Mouse (Mus musculus) heart, adult 18-20 months (tissue): ENCODE results near the gene Ccdc8. TPM values are rescaled to one million over a fixed set of nuclear protein-coding genes. Genes with fewer than 3 reads are reported as not detected.

ENCODE experiments used
- DNase-seq, 2 experiments: peaks; one replicate each; pipeline ENCODE4 v3.0.0; 2021 to 2022; ENCODE audit warnings: mixed read lengths in 1 of 2
- total RNA-seq, 2 experiments: library from RNA; stranded (reverse); gene quantifications; 2 replicates each; pipeline ENCODE4 v1.2.3; 2021

Ccdc8 gene
- total RNA-seq, 2 experiments from 2014 or later = 3.8 to 4.5 TPM

DNA sequence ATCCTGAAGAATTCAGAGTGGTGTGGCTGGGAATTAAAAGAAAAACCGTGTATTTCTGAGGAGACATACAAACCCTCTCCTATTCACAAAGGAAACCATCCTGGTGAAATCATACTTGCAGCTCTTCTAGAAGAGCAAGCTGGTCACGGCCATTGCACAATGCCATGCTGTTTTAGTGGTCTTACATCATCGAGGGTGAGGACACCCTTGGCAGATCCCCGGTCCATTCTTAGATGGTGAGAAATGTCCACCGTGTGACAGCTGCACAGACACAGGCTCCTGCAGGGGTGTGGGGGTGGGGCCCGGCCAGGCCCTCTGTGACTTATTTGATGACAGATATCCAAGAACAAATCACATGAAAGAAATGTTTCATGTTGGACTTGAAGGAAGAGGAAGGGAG is 18.5 kb upstream of the Ccdc8 start:
- DNase-seq = peak; percentile 77 to 86

DNA sequence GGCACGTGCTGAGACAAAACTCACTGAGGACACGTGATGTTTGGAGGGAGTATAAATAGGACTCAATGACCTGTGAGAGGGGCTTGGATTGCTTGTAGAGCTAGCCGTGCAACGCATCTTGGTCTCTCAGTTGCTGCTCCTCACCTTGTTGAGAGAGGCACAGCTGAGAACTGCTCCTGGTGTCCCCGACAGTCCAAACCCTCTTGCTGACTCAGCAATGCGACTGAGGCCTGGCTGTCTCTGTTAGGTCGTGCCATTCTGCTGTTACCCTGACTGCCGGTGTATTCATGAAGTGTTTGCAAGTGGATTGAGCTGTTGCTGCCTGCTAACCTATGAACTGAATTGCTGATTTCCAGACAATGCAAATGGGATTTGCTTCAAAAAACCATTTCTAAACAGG is 16.2 kb upstream of the Ccdc8 start:
- no peak for DNase-seq

DNA sequence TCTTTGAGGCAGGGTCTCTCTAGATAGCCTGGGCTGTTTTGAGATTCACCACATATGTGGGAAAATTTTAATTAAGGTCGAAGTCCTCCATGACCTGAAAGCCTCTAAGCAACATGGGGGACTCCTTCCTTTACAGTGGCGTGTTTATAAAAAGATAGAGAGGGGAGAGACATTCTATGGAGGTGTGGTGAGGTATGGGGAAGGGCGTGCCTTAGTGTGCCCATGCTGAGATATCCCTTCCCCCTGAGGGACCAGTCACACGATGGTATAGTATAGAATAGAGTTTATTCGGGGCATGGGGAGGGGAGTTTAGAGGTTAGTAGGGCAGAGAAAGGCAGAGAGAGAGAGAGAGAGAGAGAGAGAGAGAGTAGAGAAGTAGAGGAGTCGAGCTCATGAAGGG is 14.3 kb upstream of the Ccdc8 start:
- DNase-seq = no peak

DNA sequence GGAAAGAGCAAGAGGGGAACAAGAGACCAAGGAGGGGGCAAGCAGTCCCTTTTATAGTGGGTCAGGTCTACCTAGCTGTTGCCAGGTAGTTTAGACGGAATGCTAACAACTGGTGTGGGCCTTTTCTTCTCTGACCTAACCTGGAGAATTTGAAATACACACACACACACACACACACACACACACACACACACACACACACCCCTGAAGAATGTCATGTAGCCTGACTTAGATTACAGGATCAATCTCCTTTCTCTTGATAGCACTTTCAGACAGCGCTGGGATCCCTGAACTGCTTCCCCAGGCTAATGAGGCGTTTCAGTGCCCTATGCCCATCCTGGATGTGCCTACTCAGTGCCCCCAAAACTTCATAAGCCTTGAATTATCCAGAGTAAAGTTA is 13.9 kb upstream of the Ccdc8 start:
- DNase-seq = no peak

DNA sequence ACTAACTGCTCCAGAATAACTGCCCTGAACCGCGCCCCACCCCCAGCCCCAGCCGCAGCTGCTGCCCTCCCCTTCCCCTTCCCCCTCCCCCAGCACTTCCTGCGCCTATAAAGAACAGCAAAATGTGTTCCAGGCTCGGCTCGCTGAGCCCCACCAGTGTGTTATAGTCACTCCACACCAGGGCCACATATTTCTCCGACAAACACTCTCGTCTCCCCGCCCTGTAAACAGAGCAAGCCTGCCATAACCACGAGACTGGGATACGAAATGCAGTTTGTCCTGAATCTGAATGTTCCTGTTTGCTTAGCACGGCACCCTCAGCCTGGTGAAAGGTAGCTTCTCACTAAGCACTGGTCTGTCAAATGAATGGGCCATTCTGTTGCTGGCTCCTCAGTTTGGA is 12.2 kb upstream of the Ccdc8 start:
- peak; percentile 37 to 65 for DNase-seq

DNA sequence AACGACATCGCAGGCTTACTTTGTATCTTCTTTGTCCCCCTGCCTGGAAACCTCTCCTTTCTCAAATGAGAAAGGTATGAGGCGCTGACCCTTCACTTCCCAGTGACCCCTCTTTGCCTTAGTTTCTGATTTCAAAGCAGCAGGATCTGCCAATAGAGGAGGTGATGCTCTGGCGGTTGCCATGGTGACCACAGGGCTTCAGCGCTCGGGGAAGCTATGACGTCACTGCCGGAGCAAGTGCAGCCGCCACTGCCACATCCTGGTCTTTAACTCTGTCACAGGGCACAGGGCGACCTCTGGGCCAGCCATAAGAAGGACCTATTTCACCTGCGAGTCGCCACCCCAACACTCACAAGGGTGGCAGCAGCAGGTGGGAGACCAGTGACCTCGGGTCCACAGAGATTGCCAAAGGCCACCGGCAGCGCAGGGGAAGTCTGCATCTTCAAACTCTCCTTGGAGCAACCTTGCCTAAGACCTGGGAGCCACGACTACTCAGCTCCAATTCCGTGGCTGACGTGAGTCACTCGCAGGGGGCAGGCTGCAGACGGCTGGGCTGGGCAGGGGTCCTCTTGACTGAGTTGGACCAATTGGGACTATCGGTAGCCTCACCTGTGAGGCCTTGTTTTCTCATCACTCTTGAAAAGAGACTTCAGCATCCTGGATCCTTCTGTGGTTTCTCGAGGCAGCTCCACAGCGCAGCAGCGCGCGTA is 9.5 kb upstream of the Ccdc8 start, which contains the start of gene Gm42372:
Gene Gm42372 (plus strand): TSS at position 228 of the 710 bp plus-strand sequence.
- DNase-seq = no peak

DNA sequence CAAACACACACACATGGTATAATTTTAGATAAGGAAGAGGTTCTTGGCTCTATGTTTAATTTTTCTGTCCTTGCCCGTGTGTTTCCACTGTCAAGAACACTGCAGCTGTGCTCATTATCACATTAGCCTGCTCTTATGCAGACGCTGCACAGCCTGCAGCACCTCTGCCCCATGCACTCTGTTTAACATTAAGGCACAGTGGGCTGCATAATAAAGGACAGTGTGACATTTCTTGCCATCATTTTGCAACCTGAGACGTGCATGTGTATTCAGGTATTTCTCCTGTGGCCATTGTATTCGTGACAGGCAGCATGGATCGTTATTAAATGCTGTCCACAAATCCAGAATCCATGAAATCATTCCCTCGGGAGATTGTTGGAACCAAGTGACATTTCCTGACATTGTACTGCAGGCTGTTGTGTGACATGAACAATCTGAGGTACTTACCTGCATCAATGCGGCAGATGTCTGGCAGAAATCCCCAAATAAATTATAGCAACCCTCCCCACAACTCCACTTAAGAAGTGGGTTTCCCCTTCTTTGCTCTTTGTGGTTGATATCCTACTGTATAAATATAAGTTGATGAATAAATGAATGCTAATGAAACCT is 4.9 kb upstream of the Ccdc8 start:
- peak in 1 of 2 experiments; percentile 39 for DNase-seq

DNA sequence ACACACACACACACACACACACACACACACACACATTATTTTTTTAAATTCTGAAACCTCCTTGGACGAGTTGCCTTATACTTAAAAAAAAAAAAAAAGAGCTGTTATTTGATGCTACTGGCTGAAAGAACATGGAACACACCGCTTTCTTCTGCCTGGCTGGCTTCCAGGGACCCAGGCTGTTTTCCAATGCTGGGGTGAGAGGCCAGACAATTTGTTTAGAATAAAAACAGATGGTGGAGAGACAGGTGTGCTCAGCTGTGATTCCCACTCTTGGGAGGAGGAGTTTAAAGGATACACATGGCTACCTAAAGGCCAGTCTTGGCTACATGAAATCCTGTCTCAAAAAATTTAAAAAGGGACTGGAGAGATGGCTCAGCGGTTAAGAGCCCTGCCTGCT is 4.1 kb upstream of the Ccdc8 start:
- DNase-seq = peak; percentile 80 to 82

DNA sequence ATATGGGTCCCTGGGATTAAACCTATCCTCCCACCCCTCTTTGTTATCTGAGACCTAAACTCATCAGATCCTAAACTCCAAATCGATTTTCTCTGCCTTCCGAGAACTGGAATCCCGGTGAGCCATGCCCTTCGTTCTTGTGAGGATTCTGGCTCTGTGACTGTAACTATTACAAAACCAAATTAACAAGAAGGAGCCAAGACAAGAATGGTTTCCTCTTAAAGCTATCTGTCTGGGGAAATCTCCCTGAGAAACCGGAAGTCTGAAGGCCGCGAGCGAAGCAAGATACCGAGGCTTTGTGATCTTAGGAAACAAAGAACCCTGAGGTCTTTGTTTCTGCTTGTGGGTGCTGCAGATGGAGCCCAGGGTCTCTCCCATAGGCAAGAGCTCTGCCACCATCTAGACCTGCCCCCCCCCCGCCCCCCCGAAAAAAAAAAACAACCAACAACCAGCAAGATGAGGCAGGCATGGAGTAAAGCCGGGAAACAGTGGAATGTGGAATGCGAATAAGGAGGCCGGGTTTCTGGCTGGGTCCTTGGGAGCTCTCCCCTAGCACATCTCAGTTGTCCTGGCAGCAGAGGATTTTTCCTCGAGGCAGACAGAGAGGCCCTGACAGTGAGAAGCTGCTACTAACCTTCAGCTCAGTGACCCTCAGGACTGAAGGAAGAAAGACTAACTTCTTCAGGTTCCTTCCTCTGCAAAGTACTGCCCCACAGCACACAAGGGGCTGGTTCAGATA is 2.3 kb upstream of the Ccdc8 start:
- peak; percentile 36 to 41 for DNase-seq

DNA sequence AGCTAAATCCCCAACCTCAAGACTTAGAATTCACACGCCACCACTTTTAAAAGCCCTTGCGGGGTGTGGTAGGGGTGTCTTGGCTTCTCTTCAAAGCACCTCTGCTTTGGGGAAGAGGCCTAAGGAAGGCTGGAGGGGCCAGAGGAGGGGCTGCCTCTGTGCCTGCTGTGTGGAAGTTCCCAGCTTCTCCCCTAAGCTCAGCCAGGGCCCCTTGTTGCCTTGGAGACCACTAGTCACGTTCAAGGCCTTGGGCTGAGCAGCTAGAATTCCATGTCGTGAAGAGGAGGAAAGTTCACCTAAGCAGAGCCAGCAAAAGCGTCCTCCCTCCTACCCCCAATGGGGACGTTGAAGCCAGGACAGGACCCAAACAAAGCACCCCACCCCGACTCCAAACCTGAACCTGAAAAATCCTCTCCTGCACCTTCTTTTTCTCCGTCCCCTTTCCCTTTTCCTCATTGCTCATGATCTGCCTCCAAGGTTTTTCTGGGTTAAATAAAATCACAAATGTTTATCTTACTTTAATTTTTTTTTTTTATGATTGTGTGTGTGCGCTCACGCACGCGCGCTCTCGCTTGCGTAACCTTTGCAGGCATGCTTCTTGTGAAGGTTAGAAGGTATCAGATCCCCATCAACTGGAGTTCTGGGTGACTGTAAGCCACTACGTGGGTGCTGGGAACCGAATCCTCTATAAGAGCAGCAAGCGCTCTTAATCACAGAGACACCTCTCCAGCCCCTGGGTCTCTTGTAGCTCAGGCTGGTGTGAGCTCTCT is 642 bp upstream of the Ccdc8 start:
- no peak for DNase-seq

DNA sequence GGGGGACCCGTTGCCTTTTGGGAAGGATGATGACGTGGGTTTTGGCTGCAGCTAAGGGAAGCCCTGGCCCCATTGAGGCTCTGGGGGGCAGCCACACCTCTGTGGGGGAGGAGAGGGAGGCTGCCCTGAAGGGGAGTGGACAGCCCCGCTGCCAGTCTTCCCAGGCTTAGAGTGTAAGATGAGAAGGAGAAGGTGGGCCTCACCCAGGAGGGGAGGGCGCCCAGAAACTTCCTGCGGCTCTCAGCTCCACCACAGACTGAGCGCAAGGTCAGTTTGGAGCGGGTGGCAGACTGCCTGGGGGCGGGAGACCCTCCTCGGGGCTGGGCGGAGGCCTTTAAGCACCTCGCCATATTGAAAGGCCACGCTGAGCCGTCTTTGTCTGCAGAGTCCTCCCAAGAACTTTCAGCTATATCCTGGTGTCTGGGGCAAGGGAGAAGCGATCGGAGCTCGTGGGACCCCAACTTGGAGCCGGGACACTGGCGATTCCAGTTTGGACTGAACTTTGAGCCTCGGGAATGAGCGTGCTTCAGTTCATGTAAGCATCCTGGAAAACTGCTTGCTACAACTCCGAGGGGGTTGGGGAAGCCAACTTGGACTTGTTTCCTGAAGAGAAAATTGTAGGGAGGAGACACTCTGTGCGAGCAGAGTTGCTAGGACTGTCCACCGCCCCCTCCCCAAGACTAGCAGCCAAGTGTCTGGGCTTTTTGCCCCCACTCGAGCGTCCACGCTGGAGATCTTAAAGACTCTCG is 1.3 kb downstream of the Ccdc8 start:
- peak; percentile 89 to 92 for DNase-seq

DNA sequence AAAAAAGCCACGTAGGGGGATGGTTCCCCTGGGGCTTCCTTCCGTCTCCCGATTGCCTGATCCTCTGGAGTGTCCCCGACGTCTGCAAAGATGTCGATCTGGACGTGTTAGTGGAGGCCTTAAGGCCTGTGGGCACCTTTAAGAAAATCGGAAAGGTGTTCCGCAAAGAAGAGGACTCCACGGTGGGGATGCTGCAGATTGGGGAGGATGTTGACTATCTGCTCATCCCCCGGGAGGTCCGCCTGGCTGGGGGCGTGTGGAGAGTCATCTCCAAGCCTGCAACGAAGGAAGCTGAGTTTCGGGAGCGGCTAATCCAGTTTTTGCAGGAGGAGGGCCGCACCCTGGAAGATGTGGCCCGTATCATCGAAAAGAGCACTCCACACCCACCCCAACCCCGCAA is 1.9 kb downstream of the Ccdc8 start:
- DNase-seq = peak in 1 of 2 experiments; percentile 52

DNA sequence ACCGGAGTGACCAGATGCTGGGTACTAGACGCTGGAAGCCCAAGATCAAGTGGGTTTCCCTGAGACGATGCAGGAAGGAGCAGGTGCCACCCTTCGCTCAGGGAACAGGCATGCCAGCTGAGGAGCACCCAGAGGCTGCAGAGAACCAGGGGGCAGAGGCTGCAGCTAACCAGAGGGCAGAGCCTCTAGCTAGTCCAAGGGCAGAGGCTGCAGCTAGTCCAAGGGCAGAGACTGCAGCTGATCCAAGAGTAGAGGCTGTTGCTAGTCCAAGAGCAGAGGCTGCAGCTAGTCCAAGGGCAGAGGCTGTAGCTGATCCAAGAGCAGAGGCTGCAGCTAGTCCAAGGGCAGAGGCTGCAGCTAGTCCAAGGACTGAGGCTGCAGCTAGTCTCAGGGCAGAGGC is 2.8 kb downstream of the Ccdc8 start:
- DNase-seq = no peak

DNA sequence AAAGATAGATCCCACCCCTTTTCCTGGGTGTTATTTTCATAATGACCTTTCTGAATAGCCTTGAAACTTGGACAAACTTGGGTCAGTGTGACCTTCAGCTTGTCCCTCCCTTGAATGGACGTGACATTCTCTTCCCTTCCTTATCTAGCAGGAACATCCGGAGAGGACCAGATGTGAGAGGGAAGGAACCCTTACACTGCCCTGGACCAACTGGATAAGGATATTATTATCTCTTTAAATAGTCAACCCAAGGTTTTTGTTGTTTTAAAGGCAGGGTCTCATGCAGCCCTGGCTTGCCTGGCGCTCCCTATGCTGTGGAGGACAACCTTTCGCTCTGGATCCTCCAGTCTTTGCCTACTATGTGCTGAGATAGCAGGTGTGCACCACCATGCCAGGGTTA is 6.7 kb downstream of the Ccdc8 start:
- no peak for DNase-seq

DNA sequence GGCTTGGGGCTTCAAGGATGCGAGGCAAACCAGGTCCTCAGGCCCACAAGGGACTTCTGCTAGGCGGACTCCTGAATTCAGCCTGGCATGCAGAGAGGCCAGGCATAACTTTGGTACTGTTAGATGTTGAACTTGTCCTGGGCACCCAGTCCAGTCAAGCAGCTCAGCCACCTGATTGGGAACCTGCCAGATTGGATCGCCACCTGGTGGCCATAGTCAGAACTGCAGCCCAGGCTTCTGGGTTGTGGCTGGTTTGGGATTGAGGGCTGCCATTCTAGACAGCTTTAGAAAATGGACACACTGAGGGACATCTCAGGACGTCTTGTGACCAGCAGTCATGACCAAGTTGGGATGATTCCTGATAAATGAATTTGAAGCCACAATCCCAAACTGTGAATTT is 7.1 kb downstream of the Ccdc8 start:
- peak; percentile 82 to 97 for DNase-seq

DNA sequence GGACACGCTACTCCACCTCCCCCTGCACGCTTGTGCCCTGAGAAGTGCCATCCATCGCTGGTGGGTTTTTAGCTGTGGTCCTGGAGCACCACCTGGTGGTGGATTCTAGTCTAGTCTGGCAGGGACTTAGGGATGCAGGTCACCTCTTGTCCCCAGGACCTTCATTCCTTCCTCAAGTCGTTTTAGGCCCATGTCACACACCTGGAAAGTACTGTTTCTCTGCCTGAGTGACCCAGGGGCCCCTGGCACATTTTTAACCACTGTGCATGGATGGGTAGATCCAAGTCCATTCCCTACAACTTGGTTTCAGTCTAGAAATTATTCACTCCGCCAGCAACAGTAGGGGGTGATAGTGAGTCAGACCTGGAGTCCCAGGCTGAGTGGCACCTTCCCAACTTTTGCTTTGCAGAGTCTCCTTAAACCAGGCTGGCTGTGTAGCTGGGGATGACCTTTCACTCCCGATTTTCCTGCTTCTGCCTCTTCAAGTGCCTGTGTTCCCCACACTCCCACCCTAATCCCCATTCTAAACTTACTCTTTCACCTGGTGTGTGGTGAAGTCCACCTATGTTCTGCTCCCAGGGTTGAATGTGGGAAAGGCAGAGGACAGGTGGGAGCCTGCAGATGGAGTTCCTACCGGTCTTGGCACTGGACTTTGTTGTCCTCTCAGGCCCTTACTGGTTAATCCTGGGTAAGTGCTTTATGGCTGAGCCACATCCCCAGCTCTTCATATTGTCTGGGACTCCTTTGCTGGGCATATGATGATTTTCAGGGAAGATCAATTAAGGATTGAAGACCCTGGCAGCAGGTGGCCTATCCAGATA is 10.1 kb downstream of the Ccdc8 start:
- DNase-seq = peak; percentile 81 to 90

DNA sequence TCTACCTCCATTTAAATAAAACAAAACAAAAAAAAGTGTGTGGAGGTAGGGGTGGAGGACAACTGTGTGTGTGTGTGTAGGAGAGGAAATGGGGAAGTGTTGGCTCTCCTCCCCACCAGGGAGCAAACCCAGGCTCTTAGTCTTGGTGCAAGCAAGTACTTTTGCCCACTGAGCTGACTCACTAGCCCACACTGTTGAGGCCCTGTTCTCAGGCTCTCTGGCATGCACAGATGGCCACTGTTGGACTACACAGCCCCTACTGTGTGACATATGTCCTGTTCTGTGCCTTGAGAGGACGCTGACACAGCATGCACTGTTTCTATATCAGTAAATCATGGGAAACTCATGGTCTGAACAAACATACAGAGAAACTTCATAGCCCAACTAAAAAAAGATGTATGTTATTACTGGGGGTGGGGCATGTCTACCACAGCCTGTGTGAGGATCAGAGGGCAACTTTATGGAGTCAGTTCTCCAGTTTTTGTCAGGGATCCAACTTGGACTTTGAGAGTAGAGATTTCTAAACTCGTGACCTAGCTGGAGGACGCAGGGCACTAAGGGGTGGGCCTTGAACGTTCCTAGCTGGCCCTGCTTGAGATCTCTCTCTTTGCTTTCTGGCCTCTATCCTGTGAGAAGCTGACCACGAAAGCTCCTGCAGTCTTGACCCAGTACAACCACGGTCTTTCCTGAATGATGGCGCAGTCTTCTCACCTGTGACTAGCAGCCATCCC is 10.9 kb downstream of the Ccdc8 start:
- no peak for DNase-seq

DNA sequence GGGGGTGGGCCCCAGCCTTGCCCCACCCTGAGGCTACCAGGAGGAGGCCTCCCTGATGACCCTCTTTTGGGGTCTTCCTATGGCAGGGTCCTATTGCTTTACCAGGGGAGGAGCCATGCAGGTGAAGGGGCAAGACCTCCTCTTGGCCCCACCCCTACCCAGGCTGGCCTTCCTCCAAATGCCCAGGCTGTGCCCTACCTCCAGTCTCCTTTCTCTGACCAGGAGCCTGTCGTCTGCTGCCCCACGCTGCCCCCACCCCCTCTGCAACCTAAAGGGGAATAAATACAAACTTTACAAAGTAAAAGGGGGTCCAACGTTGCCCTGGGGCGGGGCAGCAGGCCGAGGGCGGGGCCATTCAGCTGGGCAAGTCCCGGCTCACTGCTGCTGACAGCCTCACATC is 12.2 kb downstream of the Ccdc8 start:
- DNase-seq = no peak

DNA sequence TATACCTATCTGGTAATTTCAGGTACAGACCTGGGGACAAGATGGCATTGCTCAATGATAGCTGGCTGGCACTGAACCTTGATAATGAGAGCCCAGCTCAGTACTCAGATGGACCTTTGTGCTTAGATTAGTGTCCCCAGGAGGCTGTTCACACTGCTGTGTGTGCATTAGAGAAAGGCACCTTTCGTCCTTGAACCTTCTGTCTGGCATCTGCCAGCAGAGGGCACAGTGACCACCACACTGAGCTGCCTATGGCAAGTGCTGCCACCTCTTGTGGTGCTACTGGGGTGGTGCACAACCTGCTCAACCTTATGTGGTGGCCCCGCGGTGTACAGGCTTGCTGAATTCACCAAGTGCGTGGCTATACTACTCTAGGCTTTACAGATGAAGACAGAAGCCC is 14.8 kb downstream of the Ccdc8 start:
- no peak for DNase-seq

DNA sequence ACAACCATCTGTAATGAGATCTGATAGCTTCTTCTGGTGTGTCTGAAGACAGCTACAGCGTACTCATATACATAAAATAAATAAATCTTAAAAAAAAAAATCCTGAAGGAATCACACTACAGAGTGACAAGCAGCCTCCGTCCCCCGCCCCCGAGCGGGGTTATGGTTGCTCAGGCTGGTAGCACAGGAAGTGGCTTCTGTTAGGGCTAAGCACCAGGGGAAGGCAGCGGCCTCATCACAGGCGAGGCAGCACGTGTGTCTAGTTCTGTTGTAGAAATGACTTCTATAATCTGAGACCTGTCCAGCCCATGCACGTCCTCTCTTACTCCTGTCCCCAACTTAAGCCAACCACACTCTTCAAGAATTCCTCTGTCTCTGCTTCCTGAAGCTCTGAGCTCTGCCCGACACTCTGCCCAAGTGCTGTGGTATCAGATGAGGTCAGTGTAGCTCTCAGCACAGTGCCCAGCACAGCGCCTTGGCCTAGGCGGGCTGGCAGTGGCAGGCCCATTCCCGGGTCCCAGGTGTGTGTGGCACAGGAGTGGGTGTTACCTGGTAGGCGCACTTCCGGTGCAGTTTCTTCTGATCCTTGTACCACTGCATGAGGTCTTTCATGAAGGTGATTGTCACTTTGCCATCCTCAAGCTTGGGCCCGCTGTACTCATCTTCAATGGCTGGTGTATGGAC is 17.0 kb downstream of the Ccdc8 start:
- DNase-seq = no peak
